Mouse (Mus musculus): ENCODE measurements around the gene Ptprm. TPM values are rescaled to one million over a fixed set of nuclear protein-coding genes. Genes with fewer than 3 reads are reported as not detected.

Ptprm gene
- total RNA-seq, 1 experiment from 2014 or later, result not detected

GRCm38 (mm10) chr17:67351423-67351822 lies 2.8 kb downstream of the Ptprm start:
- no peak for ATAC-seq (replicated peaks in 1 of 2; ENCODE audit: insufficient read depth in 1 of 2, low FRiP score in 2 of 2, low TSS enrichment in 1 of 2, low read depth in 1 of 2, poor library complexity in 2 of 2, severe bottlenecking in 2 of 2)

- no peak for ATAC-seq (replicated peaks in 1 of 2; ENCODE audit: insufficient read depth in 1 of 2, low FRiP score in 2 of 2, low TSS enrichment in 1 of 2, low read depth in 1 of 2, poor library complexity in 2 of 2, severe bottlenecking in 2 of 2)
These were observed 3.7 kb downstream of the Ptprm start for GRCm38 (mm10) chr17:67350536-67350935.

GRCm38 (mm10) chr17:67349594-67349993 lies 4.7 kb downstream of the Ptprm start:
- ATAC-seq (replicated peaks in 1 of 2; ENCODE audit: insufficient read depth in 1 of 2, low FRiP score in 2 of 2, low TSS enrichment in 1 of 2, low read depth in 1 of 2, poor library complexity in 2 of 2, severe bottlenecking in 2 of 2), result no peak

GRCm38 (mm10) chr17:67346921-67347320 lies 7.3 kb downstream of the Ptprm start:
- ATAC-seq (replicated peaks in 1 of 2; ENCODE audit: insufficient read depth in 1 of 2, low FRiP score in 2 of 2, low TSS enrichment in 1 of 2, low read depth in 1 of 2, poor library complexity in 2 of 2, severe bottlenecking in 2 of 2), result peak in 1 of 2 experiments; percentile 67; a peak in 3 of 4 replicates

GRCm38 (mm10) chr17:67345157-67345556 lies 9.1 kb downstream of the Ptprm start:
- no peak for ATAC-seq (replicated peaks in 1 of 2; ENCODE audit: insufficient read depth in 1 of 2, low FRiP score in 2 of 2, low TSS enrichment in 1 of 2, low read depth in 1 of 2, poor library complexity in 2 of 2, severe bottlenecking in 2 of 2)

- no peak for ATAC-seq (replicated peaks in 1 of 2; ENCODE audit: insufficient read depth in 1 of 2, low FRiP score in 2 of 2, low TSS enrichment in 1 of 2, low read depth in 1 of 2, poor library complexity in 2 of 2, severe bottlenecking in 2 of 2)
These were observed 10.8 kb downstream of the Ptprm start for GRCm38 (mm10) chr17:67343471-67343870.

- no peak for ATAC-seq (replicated peaks in 1 of 2; ENCODE audit: insufficient read depth in 1 of 2, low FRiP score in 2 of 2, low TSS enrichment in 1 of 2, low read depth in 1 of 2, poor library complexity in 2 of 2, severe bottlenecking in 2 of 2)
These were observed 11.3 kb downstream of the Ptprm start for GRCm38 (mm10) chr17:67343006-67343405.

GRCm38 (mm10) chr17:67340362-67340761 lies 13.9 kb downstream of the Ptprm start:
- ATAC-seq (replicated peaks in 1 of 2; ENCODE audit: insufficient read depth in 1 of 2, low FRiP score in 2 of 2, low TSS enrichment in 1 of 2, low read depth in 1 of 2, poor library complexity in 2 of 2, severe bottlenecking in 2 of 2), result no peak

GRCm38 (mm10) chr17:67339569-67339968 lies 14.7 kb downstream of the Ptprm start:
- no peak for ATAC-seq (replicated peaks in 1 of 2; ENCODE audit: insufficient read depth in 1 of 2, low FRiP score in 2 of 2, low TSS enrichment in 1 of 2, low read depth in 1 of 2, poor library complexity in 2 of 2, severe bottlenecking in 2 of 2)

- ATAC-seq (replicated peaks in 1 of 2; ENCODE audit: insufficient read depth in 1 of 2, low FRiP score in 2 of 2, low TSS enrichment in 1 of 2, low read depth in 1 of 2, poor library complexity in 2 of 2, severe bottlenecking in 2 of 2), result no peak
These were observed 19.9 kb downstream of the Ptprm start for GRCm38 (mm10) chr17:67334310-67334709.

GRCm38 (mm10) chr17:67329435-67329834 lies 24.8 kb downstream of the Ptprm start:
- peak; percentile 90 to 94 for ATAC-seq (replicated peaks in 1 of 2; ENCODE audit: insufficient read depth in 1 of 2, low FRiP score in 2 of 2, low TSS enrichment in 1 of 2, low read depth in 1 of 2, poor library complexity in 2 of 2, severe bottlenecking in 2 of 2)

- ATAC-seq (replicated peaks in 1 of 2; ENCODE audit: insufficient read depth in 1 of 2, low FRiP score in 2 of 2, low TSS enrichment in 1 of 2, low read depth in 1 of 2, poor library complexity in 2 of 2, severe bottlenecking in 2 of 2), result no peak
These were observed 29.8 kb downstream of the Ptprm start for GRCm38 (mm10) chr17:67324499-67324832.

GRCm38 (mm10) chr17:67323777-67324498 lies 30.3 kb downstream of the Ptprm start:
- ATAC-seq (replicated peaks in 1 of 2; ENCODE audit: insufficient read depth in 1 of 2, low FRiP score in 2 of 2, low TSS enrichment in 1 of 2, low read depth in 1 of 2, poor library complexity in 2 of 2, severe bottlenecking in 2 of 2), result no peak

- no peak for ATAC-seq (replicated peaks in 1 of 2; ENCODE audit: insufficient read depth in 1 of 2, low FRiP score in 2 of 2, low TSS enrichment in 1 of 2, low read depth in 1 of 2, poor library complexity in 2 of 2, severe bottlenecking in 2 of 2)
These were observed 39.6 kb downstream of the Ptprm start for GRCm38 (mm10) chr17:67314491-67315205.

- ATAC-seq (replicated peaks in 1 of 2; ENCODE audit: insufficient read depth in 1 of 2, low FRiP score in 2 of 2, low TSS enrichment in 1 of 2, low read depth in 1 of 2, poor library complexity in 2 of 2, severe bottlenecking in 2 of 2), result no peak
These were observed 45.8 kb downstream of the Ptprm start for GRCm38 (mm10) chr17:67308421-67308820.

GRCm38 (mm10) chr17:67306066-67306845 lies 48.0 kb downstream of the Ptprm start:
- ATAC-seq (replicated peaks in 1 of 2; ENCODE audit: insufficient read depth in 1 of 2, low FRiP score in 2 of 2, low TSS enrichment in 1 of 2, low read depth in 1 of 2, poor library complexity in 2 of 2, severe bottlenecking in 2 of 2), result peak; percentile 30 to 62; a peak in 2 of 4 replicates

GRCm38 (mm10) chr17:67304831-67305230 lies 49.4 kb downstream of the Ptprm start:
- peak; percentile 51 to 74; a peak in 3 of 4 replicates for ATAC-seq (replicated peaks in 1 of 2; ENCODE audit: insufficient read depth in 1 of 2, low FRiP score in 2 of 2, low TSS enrichment in 1 of 2, low read depth in 1 of 2, poor library complexity in 2 of 2, severe bottlenecking in 2 of 2)

Data from hematopoietic stem cell, adult 5-6 weeks (primary cell).